Mouse (Mus musculus) T-helper 2 cell (primary cell): Measurements from ENCODE around the gene Crlf3.
"Not testable (repeated sequence)": the region's sequence is repeated elsewhere in the genome, so short reads cannot be mapped to it uniquely, and the experiment has no call there.

Experiments
- in situ Hi-C: fragments of 300-600 bp; cut with MboI, MseI; formaldehyde crosslinking; loops from one replicate; pipeline ENCODE4 v1.15.1; 2025; ENCODE audit warnings: high pct_unique_total_duplicates

Crlf3 gene

DNA sequence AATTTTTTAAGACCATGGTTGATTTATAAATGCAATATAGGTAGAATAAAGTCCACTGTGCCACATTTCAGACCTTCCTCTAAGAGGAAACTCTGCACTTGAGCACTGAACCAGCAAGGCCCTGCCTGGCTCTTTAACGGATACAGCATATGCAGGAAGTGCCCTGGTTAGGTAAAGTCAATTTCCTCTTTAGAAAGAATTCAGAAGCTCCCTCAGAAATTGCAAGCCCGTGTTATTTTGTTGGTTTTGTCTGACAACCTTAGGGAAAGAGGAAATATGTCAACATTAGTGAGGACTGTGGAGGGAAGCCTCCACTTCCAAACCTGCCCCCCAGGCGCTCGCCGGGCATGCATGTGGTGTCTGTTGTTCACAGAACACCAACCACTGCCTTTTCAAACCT is 13.2 kb downstream of the Crlf3 start:
- in situ Hi-C loops: no loop called here

DNA sequence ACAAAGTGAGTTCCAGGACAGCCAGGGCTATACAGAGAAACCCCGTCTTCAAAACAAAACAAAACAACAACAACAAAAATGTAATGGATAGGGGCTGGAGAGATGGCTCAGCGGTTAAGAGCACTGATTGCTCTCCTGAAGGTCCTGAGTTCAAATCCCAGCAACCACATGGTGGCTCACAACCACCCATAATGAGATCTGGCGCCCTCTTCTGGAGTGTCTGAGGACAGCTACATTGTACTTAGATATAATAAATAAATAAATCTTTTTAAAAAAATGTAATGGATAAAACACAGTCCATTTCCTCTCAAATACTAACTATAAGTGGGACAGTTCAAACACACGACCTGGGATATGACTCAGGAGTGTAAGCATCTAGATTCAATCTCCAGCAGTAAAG is 14.4 kb downstream of the Crlf3 start:
- in situ Hi-C loops: not testable (repeated sequence)

DNA sequence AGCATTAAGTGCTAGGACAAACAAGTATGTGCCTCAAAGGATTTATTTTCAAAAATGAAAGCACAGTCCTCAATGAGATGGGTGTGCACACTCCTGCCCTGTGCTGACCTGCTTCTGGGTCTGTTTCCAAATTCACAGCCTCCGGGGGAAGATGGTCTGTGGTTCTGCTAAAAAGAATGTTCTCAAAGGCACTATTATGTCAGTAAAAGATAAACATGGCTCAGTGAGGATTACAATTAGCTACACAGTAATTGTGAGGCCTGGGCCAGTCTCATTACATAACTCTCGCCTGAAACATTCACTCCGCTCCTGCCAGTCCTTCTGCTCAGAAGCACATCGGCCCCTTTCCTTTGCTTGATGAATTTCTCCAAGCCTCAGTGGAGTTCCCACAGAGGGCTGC is 18.6 kb downstream of the Crlf3 start:
- in situ Hi-C loops: no loop called here

DNA sequence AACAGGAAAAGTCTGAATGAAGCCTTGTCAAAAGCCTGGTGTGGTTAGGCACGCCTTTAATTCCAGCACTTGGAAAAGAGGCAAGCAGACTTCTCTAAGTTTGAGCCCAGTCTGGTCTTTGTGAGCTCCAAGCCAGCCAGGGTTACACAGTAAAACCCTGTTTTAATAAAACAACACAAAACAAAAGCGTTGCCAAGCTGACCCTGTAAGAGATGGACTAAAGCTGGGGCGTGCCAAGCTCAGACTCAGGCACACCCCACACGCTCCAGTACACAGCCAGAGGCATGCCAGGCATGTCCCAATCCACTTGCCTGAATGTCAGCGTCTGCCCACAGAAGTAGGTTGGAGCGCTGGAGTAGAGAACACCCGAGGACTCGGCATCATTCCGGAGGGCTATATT is 24.6 kb downstream of the Crlf3 start:
- in situ Hi-C loops: no loop called here

DNA sequence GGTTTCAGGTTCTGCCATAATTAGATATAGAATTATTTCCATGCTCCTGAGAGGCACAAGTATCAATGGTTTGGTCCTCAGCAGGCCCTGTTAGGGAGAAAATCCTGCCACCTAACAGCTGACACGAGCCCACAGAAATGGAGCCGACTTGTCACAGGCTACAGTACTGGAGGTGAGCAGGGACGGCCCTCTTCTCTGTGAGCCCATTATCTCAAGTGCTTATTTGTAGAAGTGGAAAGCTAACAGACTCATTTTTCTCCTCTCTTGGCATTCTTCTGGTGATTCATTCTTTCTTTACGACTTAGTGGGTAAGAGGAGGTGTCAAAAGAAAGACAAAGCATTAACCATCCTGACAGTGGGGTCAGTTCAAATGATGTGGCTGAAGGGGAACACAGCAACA is 26.1 kb downstream of the Crlf3 start:
- in situ Hi-C loops: no loop called here

DNA sequence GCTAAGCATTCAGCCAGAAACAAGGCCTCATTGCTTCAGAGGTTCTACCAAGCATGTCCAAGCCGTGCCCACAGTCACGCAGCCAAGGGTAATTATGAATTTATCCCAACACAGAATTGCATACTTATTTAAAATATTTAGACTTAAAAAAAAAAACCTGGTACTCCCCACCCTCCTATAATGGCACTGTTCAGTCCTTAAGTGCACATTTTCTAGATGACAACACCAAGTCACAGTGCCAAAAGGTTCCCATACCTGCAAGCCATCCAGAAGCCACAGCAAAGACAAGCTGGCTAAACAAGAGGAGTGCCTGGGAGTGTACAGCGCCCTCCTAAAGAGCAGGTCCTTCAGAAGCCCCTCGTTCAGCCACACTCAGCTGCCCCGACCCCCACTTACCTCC is 27.6 kb downstream of the Crlf3 start:
- in situ Hi-C loops: no loop called here

DNA sequence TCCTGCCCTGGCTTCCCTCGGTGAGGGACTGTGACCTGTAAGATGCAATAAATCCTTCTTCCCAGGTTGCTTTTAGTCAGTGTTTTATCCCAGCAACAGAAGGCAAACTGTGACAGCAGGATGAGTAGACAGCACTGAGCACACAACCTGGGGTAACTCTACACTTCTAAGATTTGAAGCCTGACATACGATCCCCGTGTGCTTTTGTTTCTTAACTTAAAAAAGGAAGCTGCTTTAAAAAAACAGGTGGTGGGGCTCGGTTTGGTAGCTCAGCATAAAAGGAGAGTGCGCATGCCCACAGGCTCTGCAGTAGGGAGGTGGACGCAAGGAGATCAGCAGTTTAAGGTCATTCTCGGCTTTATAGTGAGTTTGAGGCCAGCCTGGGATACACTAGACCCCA is 28.3 kb downstream of the Crlf3 start:
- in situ Hi-C loops: no loop called here

DNA sequence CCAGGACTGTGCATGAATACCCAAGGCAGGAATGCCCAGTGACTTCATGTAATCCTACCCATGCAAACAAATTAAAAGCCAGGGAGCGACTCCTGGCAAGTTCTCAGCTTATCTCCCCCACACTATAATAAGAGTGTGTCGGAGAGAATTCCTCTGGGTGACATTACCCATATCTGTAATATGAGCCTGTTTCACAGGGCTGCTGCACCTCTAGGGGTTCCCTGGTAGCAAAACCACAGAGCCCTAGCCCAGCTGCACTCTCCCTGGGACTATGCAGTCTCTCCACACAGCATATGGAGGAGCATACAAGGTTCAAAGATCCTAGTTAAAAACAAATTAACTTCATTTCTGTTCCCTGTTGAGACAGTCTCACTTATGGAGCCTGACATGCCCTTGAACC is 30.7 kb downstream of the Crlf3 start:
- in situ Hi-C loops: no loop called here

DNA sequence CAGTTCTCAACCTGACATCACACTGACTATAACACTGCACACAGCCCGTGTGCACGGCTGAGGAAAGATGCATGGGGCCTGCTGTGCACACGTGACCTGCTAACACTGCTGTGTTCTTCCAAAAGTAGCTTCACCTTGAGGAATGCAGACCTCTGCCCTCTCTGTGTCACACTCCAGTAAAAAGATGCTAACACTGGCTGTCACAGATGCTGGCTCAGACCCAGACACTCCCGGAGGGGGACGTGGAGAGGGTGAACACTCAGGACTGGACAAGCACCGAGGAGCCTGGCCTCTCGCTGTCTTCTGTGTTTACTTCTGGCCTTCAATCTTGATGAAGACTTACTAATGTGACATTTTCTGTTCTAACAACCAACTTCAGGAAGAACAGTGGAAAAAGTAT is 33.9 kb downstream of the Crlf3 start:
- in situ Hi-C loops: no loop called here

DNA sequence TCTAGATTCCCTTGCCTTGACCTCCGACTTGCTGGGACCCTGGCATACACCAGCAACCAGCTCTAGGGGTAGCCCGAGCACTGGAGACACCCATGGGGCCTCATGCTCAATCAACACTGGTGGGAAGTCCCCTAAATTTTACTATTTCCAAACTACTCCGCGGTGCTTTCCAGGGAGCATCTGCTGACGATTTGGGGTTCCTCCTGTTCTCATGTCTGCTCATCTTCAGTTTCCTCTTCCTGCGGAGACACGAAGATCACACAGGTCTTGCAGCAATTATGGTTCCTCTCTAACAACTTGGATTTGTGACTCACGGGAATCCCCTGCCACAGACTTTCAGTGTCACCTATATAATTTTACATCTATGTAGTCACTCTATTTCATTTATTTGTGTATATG is 37.4 kb downstream of the Crlf3 start:
- in situ Hi-C loops: loop anchor here (5.0 kb wide), 1 partner anchor 89 kb away; no protein-coding TSS in a partner anchor

DNA sequence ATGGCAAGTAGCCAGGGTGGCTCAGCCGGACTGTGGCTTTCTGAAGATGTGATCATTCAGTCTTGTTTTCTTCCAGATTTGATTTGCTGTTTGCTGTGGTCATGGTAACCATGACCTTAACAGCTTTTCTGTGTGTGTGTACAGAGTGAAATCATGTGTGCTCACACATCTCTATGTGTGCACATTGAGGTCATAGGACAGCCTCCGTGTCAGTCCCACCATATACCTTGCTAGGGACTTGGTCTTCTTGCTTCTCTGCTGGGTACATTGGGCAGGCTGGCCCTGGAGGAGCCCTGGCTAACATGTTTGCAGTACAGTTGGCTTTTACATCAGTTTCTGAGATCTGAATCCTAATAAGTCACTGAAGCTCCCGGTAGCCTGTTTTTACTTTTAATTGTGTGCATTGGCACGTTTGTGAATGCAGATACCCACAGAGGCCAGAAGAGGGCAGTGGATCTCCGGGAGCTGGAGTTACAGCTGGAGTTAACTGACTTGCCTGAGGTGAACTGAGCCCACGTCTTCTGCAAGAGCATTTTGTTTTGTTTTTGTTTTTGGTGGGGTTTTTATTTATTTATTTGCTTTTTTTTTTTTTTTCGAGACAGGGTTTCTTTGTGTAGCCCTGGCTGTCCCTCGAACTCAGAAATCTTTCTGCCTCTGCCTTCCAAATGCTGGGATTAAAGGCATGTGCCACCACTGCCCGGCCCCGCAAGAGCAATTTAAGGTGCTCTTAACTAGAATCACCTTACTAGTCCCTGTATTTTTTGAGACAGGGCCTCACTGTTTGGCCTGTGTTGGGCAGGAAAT is 38.0 kb downstream of the Crlf3 start:
- in situ Hi-C loops: loop anchor here (5.0 kb wide), 1 partner anchor 89 kb away; no protein-coding TSS in a partner anchor

DNA sequence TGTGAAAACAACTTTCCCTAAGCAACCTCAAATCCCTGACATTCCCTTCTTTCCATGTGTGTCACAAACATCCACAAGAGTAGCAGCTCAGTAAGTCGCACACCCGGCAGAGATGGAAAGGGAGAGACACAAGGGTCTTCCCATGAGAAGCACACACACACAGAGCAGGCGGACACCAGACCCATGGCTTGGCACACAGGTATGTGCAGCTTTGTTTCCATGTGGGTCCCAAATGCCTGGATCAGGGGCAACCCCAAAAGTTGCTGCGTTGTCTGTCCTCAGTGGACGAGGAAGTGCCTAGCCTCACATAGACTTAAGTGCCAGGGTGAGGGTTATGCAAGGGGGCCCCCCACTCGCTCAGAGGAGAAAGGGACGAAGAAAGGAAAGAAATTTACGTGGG is 43.3 kb downstream of the Crlf3 start:
- in situ Hi-C loops: no loop called here

DNA sequence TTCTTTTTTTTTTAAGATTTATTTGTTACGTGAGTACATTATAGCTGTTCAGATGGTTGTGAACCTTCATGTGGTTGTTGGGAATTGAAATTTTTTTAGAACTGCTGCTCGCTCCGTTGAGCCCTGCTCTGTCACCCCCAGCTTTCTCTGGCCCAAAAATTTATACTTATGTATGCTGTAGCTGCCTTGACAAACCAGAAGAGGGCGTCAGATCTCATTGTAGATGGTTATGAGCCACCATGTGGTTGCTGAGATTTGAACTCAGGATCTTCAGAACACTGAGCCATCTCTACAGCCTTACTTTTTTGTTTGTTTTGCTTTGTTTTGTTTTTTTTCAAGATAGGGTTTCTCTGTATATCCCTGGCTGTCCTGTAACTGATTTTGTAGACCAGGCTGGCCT is 59.5 kb downstream of the Crlf3 start:
- in situ Hi-C loops: loop anchor here (10.0 to 25.0 kb wide), 2 partner anchors 366 to 1807 kb away; partner anchors contain the start of genes 5730455P16Rik and Zfp207

DNA sequence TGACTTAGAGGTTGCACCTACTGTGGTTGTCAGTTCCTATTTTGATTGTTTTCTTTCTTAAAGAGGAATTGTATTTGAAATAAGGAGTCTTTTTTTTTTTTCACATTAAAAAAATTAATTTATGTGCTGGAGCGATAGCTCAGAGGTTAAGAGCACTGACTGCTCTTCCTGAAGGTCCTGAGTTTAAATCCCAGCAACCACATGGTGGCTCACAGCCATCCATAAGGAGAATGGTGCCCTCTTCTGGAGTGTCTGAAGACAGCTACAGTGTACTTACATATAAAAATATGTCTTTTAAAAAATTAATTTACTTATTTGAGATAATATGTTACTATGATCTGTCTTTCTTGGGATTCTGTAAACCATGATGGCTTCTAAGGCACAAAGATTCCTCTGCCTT is 61.0 kb downstream of the Crlf3 start:
- in situ Hi-C loops: loop anchor here (10.0 to 25.0 kb wide), 2 partner anchors 368 to 1805 kb away; partner anchors contain the start of genes 5730455P16Rik and Zfp207

DNA sequence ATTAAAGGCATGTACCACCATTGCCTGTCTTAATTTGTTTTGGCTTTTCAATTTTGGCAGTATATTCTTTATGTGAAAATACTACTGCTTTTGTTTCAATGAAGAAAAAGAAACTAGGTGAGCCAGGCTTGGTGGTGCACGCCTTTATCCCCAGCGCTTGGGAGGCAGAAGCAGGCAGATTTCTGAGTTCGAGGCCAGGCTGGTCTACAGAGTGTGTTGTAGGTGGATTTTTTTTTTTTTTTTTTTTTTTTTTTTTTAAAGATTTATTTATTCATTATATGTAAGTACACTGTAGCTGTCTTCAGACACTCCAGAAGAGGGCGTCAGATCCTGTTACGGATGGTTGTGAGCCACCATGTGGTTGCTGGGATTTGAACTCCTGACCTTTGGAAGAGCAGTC is 64.3 kb downstream of the Crlf3 start:
- in situ Hi-C loops: loop anchor here (25.0 kb wide), 1 partner anchor 371 kb away; the partner anchor contains the start of genes 5730455P16Rik and Zfp207
